Comparison of ENCODE assay signal across 14 mouse cellular contexts in genomic region chr3:36533201-36533672, GRCm38 (mm10). TPM values are rescaled to one million over a fixed set of nuclear protein-coding genes. Genes with fewer than 3 reads are reported as not detected.
DNase-seq lines count a peak whose midpoint lies in the region; ATAC-seq and TF ChIP-seq lines count a peak whose summit lies in the region.
"Had no signal": no experiment of that assay in that cellular context is flagged by ENCODE, and none has a peak within 500 bp of the region (broad histone marks: within the 10 kb centered on the region; RNA-seq: fewer than 3 reads in every experiment).

No protein-coding gene starts in this region.

- H3K4me3 ChIP-seq in lung, embryonic 14.5 days (ENCODE audit: low read depth, low read length), result no peak overlapping the region
- no peak overlapping the region for H3K4me3 ChIP-seq in stomach, embryonic 16.5 days (replicated peaks; ENCODE audit: low read length)
- no peak overlapping the region for H3K4me3 ChIP-seq in midbrain, embryonic 14.5 days (replicated peaks; ENCODE audit: low read depth, low read length)
- H3K4me3 ChIP-seq: forebrain, embryonic 13.5 days; limb, embryonic 13.5 days; midbrain, embryonic 12.5 days; neural tube, embryonic 15.5 days had no signal

- no peaks in the 10 kb centered on the region for H3K9me3 ChIP-seq in lung, embryonic 14.5 days (ENCODE audit: low read depth, low read length)
- H3K9me3 ChIP-seq in stomach, embryonic 16.5 days (replicated peaks; ENCODE audit: control insufficient read depth, low read length), result no peaks in the 10 kb centered on the region
- H3K9me3 ChIP-seq in midbrain, embryonic 14.5 days (ENCODE audit: control insufficient read depth, low read length), result no peaks in the 10 kb centered on the region
- H3K9me3 ChIP-seq: forebrain, embryonic 13.5 days; limb, embryonic 13.5 days; midbrain, embryonic 12.5 days; neural tube, embryonic 15.5 days had no signal

- no peaks in the 10 kb centered on the region for H3K36me3 ChIP-seq in lung, embryonic 14.5 days (ENCODE audit: insufficient read depth)
- no peaks in the 10 kb centered on the region for H3K36me3 ChIP-seq in stomach, embryonic 16.5 days (ENCODE audit: control insufficient read depth, insufficient read depth, low read length)
- no peaks in the 10 kb centered on the region for H3K36me3 ChIP-seq in midbrain, embryonic 14.5 days (ENCODE audit: control insufficient read depth, insufficient read depth, low read length)
- H3K36me3 ChIP-seq: limb, embryonic 13.5 days; midbrain, embryonic 12.5 days; neural tube, embryonic 15.5 days had no signal

- no peak for TF ChIP-seq CTCF in lung, embryonic 14.5 days (IDR thresholded peaks at IDR 0.05; ENCODE audit: low read depth)

- 0 out of 2 replicates have a peak, but pooled peaks have one; percentile 16 for ATAC-seq in lung, embryonic 14.5 days (ENCODE audit: insufficient read depth)
- peak; percentile 61 for ATAC-seq in granulocyte monocyte progenitor cell, adult 5-6 weeks (replicated peaks; ENCODE audit: poor library complexity, severe bottlenecking)
- peak; percentile 51 for ATAC-seq in stomach, embryonic 16.5 days (ENCODE audit: insufficient read depth, low FRiP score)
- no peak for ATAC-seq in midbrain, embryonic 14.5 days (ENCODE audit: low FRiP score, low TSS enrichment)
- ATAC-seq: forebrain, embryonic 13.5 days; hindbrain, postnatal 0 days had no signal

- H3K27ac ChIP-seq in lung, embryonic 14.5 days (ENCODE audit: low read depth), result no peak overlapping the region
- H3K27ac ChIP-seq in stomach, embryonic 16.5 days (ENCODE audit: low read length), result peak overlapping the region; percentile 62
- no peak overlapping the region for H3K27ac ChIP-seq in midbrain, embryonic 14.5 days (replicated peaks; ENCODE audit: low read depth, low read length)
- H3K27ac ChIP-seq: forebrain, embryonic 13.5 days; hindbrain, postnatal 0 days; limb, embryonic 13.5 days; midbrain, embryonic 12.5 days; neural tube, embryonic 15.5 days had no signal

- WGBS in lung, embryonic 14.5 days, result 3% methylated on average over 1 of the region's 1 CpGs
- WGBS in stomach, embryonic 16.5 days, result 0% methylated on average over 1 of the region's 1 CpGs
- 2% methylated on average over 1 of the region's 1 CpGs for WGBS in midbrain, embryonic 14.5 days

- no peak overlapping the region for H3K9ac ChIP-seq in lung, embryonic 14.5 days
- H3K9ac ChIP-seq in stomach, embryonic 16.5 days (ENCODE audit: low read length), result no peak overlapping the region
- H3K9ac ChIP-seq in midbrain, embryonic 14.5 days (replicated peaks; ENCODE audit: low read length), result no peak overlapping the region
- H3K9ac ChIP-seq: forebrain, embryonic 13.5 days; limb, embryonic 13.5 days; midbrain, embryonic 12.5 days; neural tube, embryonic 15.5 days had no signal

- no peaks in the 10 kb centered on the region for H3K27me3 ChIP-seq in lung, embryonic 14.5 days (ENCODE audit: insufficient read depth, low read length)
- no peaks in the 10 kb centered on the region for H3K27me3 ChIP-seq in stomach, embryonic 16.5 days (ENCODE audit: control insufficient read depth, insufficient read depth, low read length)
- H3K27me3 ChIP-seq in midbrain, embryonic 14.5 days (ENCODE audit: control insufficient read depth, insufficient read depth, low read length), result no peaks in the 10 kb centered on the region
- H3K27me3 ChIP-seq: forebrain, embryonic 13.5 days; neural tube, embryonic 15.5 days had no signal

- peak; percentile 28 for DNase-seq in adrenal gland, postnatal 14 days
- DNase-seq in adrenal gland, postnatal 25 days, result no peak
- DNase-seq in lung, embryonic 14.5 days, result peak; percentile 49
- no peak for DNase-seq in lung, postnatal 10 days
- DNase-seq in cerebellum, adult 11-12 months, result no peak
- DNase-seq in midbrain, embryonic 14.5 days, result no peak
- DNase-seq: cerebellum, postnatal 14 days had no signal

- H3K4me2 ChIP-seq in lung, embryonic 14.5 days, result no peak overlapping the region
- no peak overlapping the region for H3K4me2 ChIP-seq in stomach, embryonic 16.5 days (ENCODE audit: low read depth, low read length)
- no peak overlapping the region for H3K4me2 ChIP-seq in midbrain, embryonic 14.5 days (ENCODE audit: low read length)
- H3K4me2 ChIP-seq: forebrain, embryonic 13.5 days; midbrain, embryonic 12.5 days; neural tube, embryonic 15.5 days had no signal

- H3K4me1 ChIP-seq in lung, embryonic 14.5 days (ENCODE audit: insufficient read depth), result peaks cover 18% of the 10 kb centered on the region
- peaks cover 13% of the 10 kb centered on the region for H3K4me1 ChIP-seq in stomach, embryonic 16.5 days (ENCODE audit: control insufficient read depth, insufficient read depth, low read length)
- no peaks in the 10 kb centered on the region for H3K4me1 ChIP-seq in midbrain, embryonic 14.5 days (ENCODE audit: control insufficient read depth, insufficient read depth, low read length)

RNA-seq across cellular contexts. Expression of gene Gm11549, which starts 11.6 kb away (rescaled TPM):
- total RNA-seq in adrenal gland, postnatal 14 days (2021), result 0.23 TPM in 1 of 2 replicates, not detected in the other
- not detected in 2 replicates for total RNA-seq in adrenal gland, postnatal 25 days (2021)
- 0.12 and 0.16 TPM in 2 replicates for polyA plus RNA-seq in lung, embryonic 14.5 days (2014; fragmentation: Nextera tagmentation; extraction: Ambion mirVana)
- total RNA-seq in granulocyte monocyte progenitor cell, adult 5-6 weeks (2014; fragmentation: Nextera tagmentation), result not detected in 2 replicates
- total RNA-seq in granulocyte monocyte progenitor cell, adult 5-6 weeks (2017), result not detected in 2 replicates
- 0.13 and 0.30 TPM in 2 replicates for polyA plus RNA-seq in stomach, embryonic 16.5 days (2015; fragmentation: Nextera tagmentation; extraction: Ambion mirVana)
- 0.21 and 0.27 TPM in 2 replicates for polyA plus RNA-seq in midbrain, embryonic 14.5 days (2014; fragmentation: Nextera tagmentation; extraction: Ambion mirVana)

RNA-seq across cellular contexts. Expression of gene Exosc9, which starts 19.2 kb away (rescaled TPM):
- 30.2 and 32.9 TPM in 2 replicates for total RNA-seq in adrenal gland, postnatal 14 days (2021)
- total RNA-seq in adrenal gland, postnatal 25 days (2021), result 30.9 and 35.0 TPM in 2 replicates
- polyA plus RNA-seq in lung, embryonic 14.5 days (2014; fragmentation: Nextera tagmentation; extraction: Ambion mirVana), result 64.4 and 72.3 TPM in 2 replicates
- total RNA-seq in granulocyte monocyte progenitor cell, adult 5-6 weeks (2014; fragmentation: Nextera tagmentation), result 65.5 and 69.0 TPM in 2 replicates
- 118 and 150 TPM in 2 replicates for total RNA-seq in granulocyte monocyte progenitor cell, adult 5-6 weeks (2017)
- polyA plus RNA-seq in stomach, embryonic 16.5 days (2015; fragmentation: Nextera tagmentation; extraction: Ambion mirVana), result 49.9 and 50.4 TPM in 2 replicates
- 83.2 and 85.5 TPM in 2 replicates for polyA plus RNA-seq in midbrain, embryonic 14.5 days (2014; fragmentation: Nextera tagmentation; extraction: Ambion mirVana)

RNA-seq across cellular contexts. Expression of gene Ccna2, which starts 38.7 kb away (rescaled TPM):
- 28.7 and 30.6 TPM in 2 replicates for total RNA-seq in adrenal gland, postnatal 14 days (2021)
- 11.9 and 16.5 TPM in 2 replicates for total RNA-seq in adrenal gland, postnatal 25 days (2021)
- polyA plus RNA-seq in lung, embryonic 14.5 days (2014; fragmentation: Nextera tagmentation; extraction: Ambion mirVana), result 281 and 285 TPM in 2 replicates
- total RNA-seq in granulocyte monocyte progenitor cell, adult 5-6 weeks (2014; fragmentation: Nextera tagmentation), result 72.6 and 87.7 TPM in 2 replicates
- 189 and 192 TPM in 2 replicates for total RNA-seq in granulocyte monocyte progenitor cell, adult 5-6 weeks (2017)
- 146 and 152 TPM in 2 replicates for polyA plus RNA-seq in stomach, embryonic 16.5 days (2015; fragmentation: Nextera tagmentation; extraction: Ambion mirVana)
- polyA plus RNA-seq in midbrain, embryonic 14.5 days (2014; fragmentation: Nextera tagmentation; extraction: Ambion mirVana), result 24.7 and 55.1 TPM in 2 replicates

RNA-seq across cellular contexts. Expression of gene 1810062G17Rik, which starts 57.5 kb away (rescaled TPM):
- 0.78 and 1.7 TPM in 2 replicates for total RNA-seq in adrenal gland, postnatal 14 days (2021)
- 1.1 and 1.8 TPM in 2 replicates for total RNA-seq in adrenal gland, postnatal 25 days (2021)
- polyA plus RNA-seq in lung, embryonic 14.5 days (2014; fragmentation: Nextera tagmentation; extraction: Ambion mirVana), result 3.3 TPM in 2 replicates
- 1.7 TPM in 1 of 2 replicates, not detected in the other for total RNA-seq in granulocyte monocyte progenitor cell, adult 5-6 weeks (2014; fragmentation: Nextera tagmentation)
- total RNA-seq in granulocyte monocyte progenitor cell, adult 5-6 weeks (2017), result 2.4 TPM in 1 of 2 replicates, not detected in the other
- polyA plus RNA-seq in stomach, embryonic 16.5 days (2015; fragmentation: Nextera tagmentation; extraction: Ambion mirVana), result 1.4 and 2.8 TPM in 2 replicates
- polyA plus RNA-seq in midbrain, embryonic 14.5 days (2014; fragmentation: Nextera tagmentation; extraction: Ambion mirVana), result 0.24 TPM in 1 of 2 replicates, not detected in the other
- total RNA-seq: hindbrain, postnatal 0 days had no signal
- polyA plus RNA-seq: midbrain, embryonic 12.5 days had no signal

RNA-seq across cellular contexts. Expression of gene Anxa5, which starts 57.5 kb away (rescaled TPM):
- 409 and 424 TPM in 2 replicates for total RNA-seq in adrenal gland, postnatal 14 days (2021)
- 592 and 680 TPM in 2 replicates for total RNA-seq in adrenal gland, postnatal 25 days (2021)
- 348 and 359 TPM in 2 replicates for polyA plus RNA-seq in lung, embryonic 14.5 days (2014; fragmentation: Nextera tagmentation; extraction: Ambion mirVana)
- total RNA-seq in granulocyte monocyte progenitor cell, adult 5-6 weeks (2014; fragmentation: Nextera tagmentation), result 125 TPM in 2 replicates
- total RNA-seq in granulocyte monocyte progenitor cell, adult 5-6 weeks (2017), result 79.4 and 102 TPM in 2 replicates
- polyA plus RNA-seq in stomach, embryonic 16.5 days (2015; fragmentation: Nextera tagmentation; extraction: Ambion mirVana), result 323 and 376 TPM in 2 replicates
- polyA plus RNA-seq in midbrain, embryonic 14.5 days (2014; fragmentation: Nextera tagmentation; extraction: Ambion mirVana), result 19.8 and 49.1 TPM in 2 replicates

Comparison
In these comparisons a context has a peak if more than half of its experiments do, and no peak if none do; other contexts are left out.
1. DNase-seq: peak in adrenal gland, postnatal 14 days (single experiment) and lung, embryonic 14.5 days (single experiment); none in adrenal gland, postnatal 25 days (single experiment), lung, postnatal 10 days (single experiment), cerebellum, adult 11-12 months (single experiment) and midbrain, embryonic 14.5 days (single experiment).